Mouse (Mus musculus): ENCODE measurements around the gene Znrf2. TPM values are rescaled to one million over a fixed set of nuclear protein-coding genes. Genes with fewer than 3 reads are reported as not detected.
A peak's percentile ranks its signal among the peaks of the same experiment; 100 is the strongest.

Gene Znrf2
- polyA plus RNA-seq (2015; fragmentation: Nextera tagmentation; extraction: Ambion mirVana): 5.8 and 5.9 TPM in 2 replicates

DNA sequence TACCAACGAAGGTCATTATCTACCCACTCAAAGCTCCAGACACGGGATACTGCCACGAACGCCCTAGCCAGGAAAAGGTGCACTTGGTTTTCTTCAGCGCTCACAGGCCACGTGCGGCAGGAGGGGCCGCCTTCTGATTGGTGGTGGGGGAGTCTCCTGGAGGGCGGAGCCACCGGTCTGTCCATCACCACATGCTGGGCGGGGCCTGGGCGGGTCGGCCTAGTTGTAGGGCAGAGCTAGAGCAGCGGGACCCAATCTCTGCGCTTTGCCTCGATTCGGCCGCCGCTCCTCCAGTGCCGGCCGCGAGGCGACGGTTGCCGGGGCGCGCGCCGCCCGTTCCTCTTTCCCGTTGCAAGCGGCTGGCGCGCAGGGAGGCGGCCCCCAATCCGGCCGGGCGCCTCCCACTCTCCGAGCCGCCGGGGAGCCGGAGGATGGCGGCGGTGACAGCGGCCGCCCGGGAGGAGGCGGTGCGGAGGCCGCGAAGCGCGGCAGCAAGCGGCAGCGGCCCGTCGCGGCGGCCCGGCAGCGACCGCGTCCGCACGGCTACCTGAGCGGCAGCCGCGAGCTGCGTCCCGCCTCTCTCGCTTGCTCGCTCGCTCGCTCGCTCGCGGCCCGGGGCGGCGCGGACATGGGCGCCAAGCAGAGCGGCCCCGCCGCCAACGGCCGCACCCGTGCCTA, at the start of gene Znrf2:
Gene Znrf2, plus strand, starts transcription at position 529 of the 678 bp plus-strand sequence.
- peak; percentile 99 for ATAC-seq (ENCODE audit: low FRiP score)
- Histone ChIP-seq H3K9me3 (replicated peaks) (no peaks in the 10 kb centered on the region), H3K36me3 (no peaks in the 10 kb centered on the region), H3K4me1 (peaks cover 32% of the 10 kb centered on the region), H3K27ac (replicated peaks) (peak within 1 kb of the TSS; percentile 94), H3K4me2 (peak within 1 kb of the TSS; percentile 69), H3K27me3 (replicated peaks) (peaks cover 5% of the 10 kb centered on the region; the same call in 1 of the 2 replicates), H3K9ac (replicated peaks) (peak within 1 kb of the TSS; percentile 96), H3K4me3 (replicated peaks) (peak within 1 kb of the TSS; percentile 83)
- under 1% methylated on average over 75 of the region's 88 CpGs for WGBS

DNA sequence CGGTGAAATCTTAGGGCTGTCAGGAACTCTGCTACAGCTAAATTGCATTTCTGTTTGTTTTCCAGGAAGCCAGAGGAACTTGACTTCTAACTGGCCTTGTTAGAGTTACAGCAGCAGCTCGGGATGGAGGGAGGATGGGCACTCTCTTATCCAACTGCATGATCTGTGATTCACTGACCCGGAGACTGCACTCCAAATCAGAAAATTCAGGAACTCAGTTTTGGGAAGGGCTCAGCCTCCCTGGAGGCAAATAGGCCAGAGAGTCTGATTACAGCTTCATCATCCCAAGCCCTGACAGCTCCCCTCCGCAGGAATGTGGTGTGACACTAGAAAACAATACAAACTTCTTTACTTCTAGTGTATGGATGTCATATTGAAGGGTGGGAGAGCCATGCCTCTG, 49.0 kb upstream of the Znrf2 start:
- 67% methylated on average over 4 of the region's 4 CpGs for WGBS
- ATAC-seq (ENCODE audit: low FRiP score): no peak
- no peak overlapping the region for H3K4me3 ChIP-seq (replicated peaks)
- no peak overlapping the region for H3K9ac ChIP-seq (replicated peaks)
- no peaks in the 10 kb centered on the region for H3K36me3 ChIP-seq
- 0 out of 2 replicates have a peak, but pooled peaks cover 2% of the 10 kb centered on the region for H3K4me1 ChIP-seq
- no peak overlapping the region for H3K27ac ChIP-seq (replicated peaks)
- no peak overlapping the region for H3K4me2 ChIP-seq
- no peaks in the 10 kb centered on the region for H3K9me3 ChIP-seq (replicated peaks)
- no peaks in the 10 kb centered on the region; the same call in 1 of the 2 replicates for H3K27me3 ChIP-seq (replicated peaks)

DNA sequence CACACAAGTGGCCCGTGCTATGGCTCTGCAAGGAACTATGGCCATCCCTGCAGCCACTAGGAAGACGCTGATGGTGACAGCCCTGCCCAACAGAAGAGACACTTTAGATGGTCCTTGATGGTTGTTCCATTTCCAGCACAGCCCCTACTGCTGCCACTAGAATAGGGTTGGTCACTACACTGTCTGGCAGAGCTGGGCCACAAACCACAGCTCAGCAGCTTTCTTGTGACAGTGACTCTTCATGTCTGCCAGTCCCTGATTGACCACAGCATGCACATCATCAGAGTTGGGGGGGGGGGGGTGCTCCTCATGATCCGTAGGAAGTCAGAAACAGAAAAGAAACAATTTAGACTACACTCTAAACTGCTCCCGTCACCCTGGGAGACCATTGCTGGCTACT, 46.0 kb upstream of the Znrf2 start:
- H3K4me1 ChIP-seq: 0 out of 2 replicates have a peak, but pooled peaks cover 2% of the 10 kb centered on the region
- 73% methylated on average over 4 of the region's 4 CpGs for WGBS

DNA sequence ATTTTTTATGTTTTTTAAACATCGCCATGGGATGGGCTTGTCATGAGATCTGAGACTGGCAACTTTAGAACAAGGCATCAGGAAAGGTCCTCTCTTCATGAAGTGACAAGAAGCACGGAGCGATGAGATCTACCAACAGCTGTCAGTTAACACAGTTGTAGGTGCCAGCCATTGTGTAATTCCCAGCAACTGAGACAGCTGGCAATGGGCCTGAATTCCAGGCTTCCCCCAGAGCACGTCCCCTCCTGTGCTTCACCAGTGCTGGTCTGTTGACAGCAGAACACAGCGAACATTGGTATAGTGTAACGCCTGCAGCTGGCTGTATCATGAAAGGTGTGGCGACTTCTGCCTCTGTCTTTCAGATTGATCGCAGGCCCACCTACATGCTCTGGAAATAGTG, 45.5 kb upstream of the Znrf2 start:
- H3K4me3 ChIP-seq (replicated peaks): no peak overlapping the region
- no peak overlapping the region for H3K4me2 ChIP-seq
- H3K36me3 ChIP-seq: no peaks in the 10 kb centered on the region
- 0 out of 2 replicates have a peak, but pooled peaks cover 2% of the 10 kb centered on the region for H3K4me1 ChIP-seq
- no peak for ATAC-seq (ENCODE audit: low FRiP score)
- no peaks in the 10 kb centered on the region; the same call in 1 of the 2 replicates for H3K27me3 ChIP-seq (replicated peaks)
- H3K9ac ChIP-seq (replicated peaks): no peak overlapping the region
- WGBS: 68% methylated on average over 8 of the region's 8 CpGs
- no peak overlapping the region for H3K27ac ChIP-seq (replicated peaks)
- no peaks in the 10 kb centered on the region for H3K9me3 ChIP-seq (replicated peaks)

More for the DNA sequence above, 46.0 kb upstream of the Znrf2 start:
- H3K4me3 ChIP-seq (replicated peaks): no peak overlapping the region
- H3K4me2 ChIP-seq: no peak overlapping the region
- no peaks in the 10 kb centered on the region for H3K9me3 ChIP-seq (replicated peaks)
- H3K27me3 ChIP-seq (replicated peaks): no peaks in the 10 kb centered on the region; the same call in 1 of the 2 replicates
- H3K36me3 ChIP-seq: no peaks in the 10 kb centered on the region
- no peak for ATAC-seq (ENCODE audit: low FRiP score)
- no peak overlapping the region for H3K9ac ChIP-seq (replicated peaks)
- H3K27ac ChIP-seq (replicated peaks): no peak overlapping the region

DNA sequence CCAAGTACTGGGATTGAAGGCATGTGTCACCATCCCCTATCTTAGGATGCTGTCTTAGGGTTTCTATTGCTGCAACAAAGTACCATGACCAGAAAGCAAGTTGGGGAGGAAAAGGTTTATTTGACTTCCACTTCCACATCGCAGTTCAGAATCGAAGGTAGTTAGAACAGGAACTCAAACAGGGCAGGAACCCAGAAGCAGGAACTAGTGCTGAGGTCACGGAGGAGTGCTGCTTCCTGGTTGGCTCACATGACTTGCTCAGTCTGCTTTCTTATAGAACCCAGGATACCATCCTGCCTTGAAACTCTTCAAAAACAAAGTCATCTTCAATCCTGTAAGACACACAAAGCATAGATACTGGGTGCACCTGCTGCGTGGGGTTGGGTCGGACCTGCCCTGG, 44.6 kb upstream of the Znrf2 start:
- no peak for ATAC-seq (ENCODE audit: low FRiP score)
- Histone ChIP-seq H3K36me3 (no peaks in the 10 kb centered on the region), H3K9ac (replicated peaks) (no peak overlapping the region), H3K4me1 (0 out of 2 replicates have a peak, but pooled peaks cover 2% of the 10 kb centered on the region), H3K4me3 (replicated peaks) (no peak overlapping the region), H3K9me3 (replicated peaks) (no peaks in the 10 kb centered on the region), H3K4me2 (no peak overlapping the region), H3K27me3 (replicated peaks) (no peaks in the 10 kb centered on the region; the same call in 1 of the 2 replicates), H3K27ac (replicated peaks) (no peak overlapping the region)
- 96% methylated on average over 5 of the region's 5 CpGs for WGBS

DNA sequence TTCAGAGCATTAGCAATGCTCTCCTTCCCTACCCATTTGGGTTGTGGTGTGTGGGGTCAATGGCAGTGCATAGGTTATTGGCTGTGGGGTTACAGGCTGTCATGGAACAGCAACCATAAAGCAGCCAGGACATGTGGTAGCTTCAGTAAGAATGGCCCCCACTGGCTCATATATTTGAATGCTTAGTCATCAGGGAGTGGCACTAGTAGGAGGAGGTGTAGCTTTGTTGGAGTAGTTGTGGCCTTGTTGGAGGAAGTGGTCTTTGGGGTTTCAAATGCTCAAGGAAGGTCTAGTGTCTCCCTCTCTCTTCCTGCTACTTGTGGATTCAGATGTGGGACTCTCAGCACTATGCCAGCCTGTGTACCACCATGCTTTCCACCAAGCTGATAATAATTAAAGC, 41.0 kb upstream of the Znrf2 start:
- no peak for ATAC-seq (ENCODE audit: low FRiP score)
- Histone ChIP-seq H3K9me3 (replicated peaks) (no peaks in the 10 kb centered on the region), H3K36me3 (no peaks in the 10 kb centered on the region), H3K9ac (replicated peaks) (no peak overlapping the region), H3K4me2 (no peak overlapping the region), H3K27ac (replicated peaks) (no peak overlapping the region), H3K4me1 (peaks cover 10% of the 10 kb centered on the region), H3K4me3 (replicated peaks) (no peak overlapping the region), H3K27me3 (replicated peaks) (no peaks in the 10 kb centered on the region)

DNA sequence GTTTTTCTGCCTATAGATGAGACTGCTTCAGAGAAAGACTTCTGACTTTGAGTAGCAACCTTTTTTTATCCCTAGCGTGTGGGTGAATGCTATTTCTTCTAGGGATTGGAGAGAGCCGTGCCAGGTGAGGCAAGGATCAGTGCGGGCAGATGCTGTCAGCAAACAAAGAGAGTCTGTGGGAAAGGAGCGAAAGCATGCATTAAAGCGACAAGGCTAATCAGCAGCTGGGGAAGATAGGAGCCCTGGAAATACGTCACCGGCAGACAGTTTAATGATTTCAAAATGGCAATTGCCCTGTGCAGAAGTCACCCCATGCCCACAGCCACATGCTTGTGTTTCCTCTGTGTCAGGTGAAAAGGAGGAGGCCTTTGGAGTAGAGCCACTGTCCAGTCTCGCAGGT, 39.1 kb upstream of the Znrf2 start:
- Histone ChIP-seq H3K27me3 (replicated peaks) (no peaks in the 10 kb centered on the region), H3K9ac (replicated peaks) (no peak overlapping the region; the same call in 1 of the 2 replicates), H3K9me3 (replicated peaks) (no peaks in the 10 kb centered on the region), H3K4me3 (replicated peaks) (no peak overlapping the region), H3K4me2 (no peak overlapping the region; the same call in 1 of the 2 replicates), H3K27ac (replicated peaks) (peak overlapping the region; percentile 41; the same call in 1 of the 2 replicates), H3K4me1 (peaks cover 16% of the 10 kb centered on the region), H3K36me3 (no peaks in the 10 kb centered on the region)
- WGBS: 25% methylated on average over 8 of the region's 8 CpGs
- ATAC-seq (ENCODE audit: low FRiP score): peak; percentile 11; the same call in 1 of the 2 replicates

DNA sequence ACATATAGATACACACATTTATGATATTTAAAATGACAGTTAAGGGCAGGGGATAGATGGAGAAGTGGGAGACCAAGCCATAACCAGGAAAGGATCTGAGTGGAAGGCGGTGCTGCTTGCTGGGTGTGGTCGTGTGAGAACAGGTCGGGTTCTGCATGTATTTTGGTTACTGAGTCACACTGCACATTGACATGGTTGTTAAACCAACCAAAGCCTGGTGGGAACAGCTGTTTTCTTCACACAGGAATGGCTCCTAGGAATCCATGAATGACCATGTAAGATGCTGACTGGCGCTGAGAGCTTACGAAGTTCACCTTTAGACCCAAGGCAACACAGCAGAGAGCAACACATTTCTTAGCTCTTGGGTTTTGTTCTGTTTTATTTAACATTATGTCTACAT, 36.7 kb upstream of the Znrf2 start:
- H3K4me2 ChIP-seq: no peak overlapping the region
- H3K27me3 ChIP-seq (replicated peaks): no peaks in the 10 kb centered on the region
- no peak overlapping the region for H3K27ac ChIP-seq (replicated peaks)
- H3K4me1 ChIP-seq: peaks cover 16% of the 10 kb centered on the region
- no peak for ATAC-seq (ENCODE audit: low FRiP score)
- no peak overlapping the region for H3K4me3 ChIP-seq (replicated peaks)
- H3K36me3 ChIP-seq: no peaks in the 10 kb centered on the region
- no peaks in the 10 kb centered on the region for H3K9me3 ChIP-seq (replicated peaks)
- WGBS: 81% methylated on average over 5 of the region's 5 CpGs
- no peak overlapping the region for H3K9ac ChIP-seq (replicated peaks)

DNA sequence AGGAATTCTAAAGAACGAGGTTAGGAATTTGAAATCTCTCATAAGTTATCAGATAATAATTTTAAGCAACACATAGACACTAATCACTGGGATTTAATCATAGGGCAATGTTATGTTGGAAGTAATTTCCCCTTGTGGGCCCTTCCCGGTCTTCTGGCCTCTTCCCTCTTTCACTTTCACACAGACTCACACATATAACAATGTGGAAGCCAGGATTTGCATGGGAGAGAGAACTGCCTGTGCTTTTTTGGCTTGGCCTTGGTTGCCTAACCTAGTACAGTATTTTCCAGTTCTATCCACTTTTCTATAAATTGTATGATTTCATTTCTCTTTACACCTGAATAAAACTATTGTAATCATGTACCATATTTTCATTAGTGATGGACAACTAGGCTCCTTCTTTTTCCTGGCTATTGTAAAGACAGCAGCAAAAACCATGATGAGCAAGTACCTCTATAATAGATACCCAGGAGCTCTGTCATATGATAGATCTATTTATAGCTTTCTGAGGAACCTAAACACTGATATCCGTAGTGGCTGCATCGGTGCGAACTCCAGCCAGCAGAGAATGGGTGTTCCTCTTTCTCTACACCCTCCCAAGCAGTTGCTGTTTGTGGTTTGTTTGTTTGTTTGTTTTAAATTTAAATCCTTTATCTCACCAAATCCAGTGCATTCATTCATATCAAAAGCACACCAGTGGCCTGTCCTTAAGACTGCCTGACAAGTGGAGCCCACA, 36.0 kb upstream of the Znrf2 start:
- H3K9me3 ChIP-seq (replicated peaks): no peaks in the 10 kb centered on the region
- no peak for ATAC-seq (ENCODE audit: low FRiP score)
- H3K4me2 ChIP-seq: no peak overlapping the region
- H3K27me3 ChIP-seq (replicated peaks): no peaks in the 10 kb centered on the region
- no peak overlapping the region for H3K4me3 ChIP-seq (replicated peaks)
- no peak overlapping the region for H3K9ac ChIP-seq (replicated peaks)
- H3K4me1 ChIP-seq: peaks cover 16% of the 10 kb centered on the region
- no peak overlapping the region for H3K27ac ChIP-seq (replicated peaks)
- no peaks in the 10 kb centered on the region for H3K36me3 ChIP-seq
- WGBS: 85% methylated on average over 5 of the region's 5 CpGs

DNA sequence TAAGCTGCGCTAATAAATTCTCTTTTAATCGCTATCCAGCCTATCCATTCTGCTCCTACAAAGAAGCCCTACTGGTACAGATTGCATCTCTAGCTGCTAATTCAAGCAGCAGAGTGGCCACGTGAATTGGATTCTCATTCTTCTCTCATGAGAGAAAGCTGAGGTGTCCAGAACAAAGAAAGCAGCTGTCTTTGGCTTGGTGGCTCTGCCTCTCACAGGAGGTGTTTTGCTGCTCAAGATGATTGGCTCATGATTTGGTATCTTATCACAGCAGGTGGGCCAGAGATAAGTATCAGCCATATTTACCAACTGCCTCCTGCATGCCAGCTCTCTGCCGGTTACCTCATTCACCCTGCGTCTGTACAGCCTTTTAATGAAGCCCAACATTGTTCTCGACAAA, 34.8 kb upstream of the Znrf2 start:
- Histone ChIP-seq H3K27me3 (replicated peaks) (no peaks in the 10 kb centered on the region), H3K9ac (replicated peaks) (no peak overlapping the region), H3K4me2 (no peak overlapping the region), H3K27ac (replicated peaks) (no peak overlapping the region), H3K9me3 (replicated peaks) (no peaks in the 10 kb centered on the region), H3K4me1 (peaks cover 16% of the 10 kb centered on the region), H3K36me3 (no peaks in the 10 kb centered on the region), H3K4me3 (replicated peaks) (no peak overlapping the region)
- ATAC-seq (ENCODE audit: low FRiP score): no peak
- WGBS: 29% methylated on average over 6 of the region's 6 CpGs

DNA sequence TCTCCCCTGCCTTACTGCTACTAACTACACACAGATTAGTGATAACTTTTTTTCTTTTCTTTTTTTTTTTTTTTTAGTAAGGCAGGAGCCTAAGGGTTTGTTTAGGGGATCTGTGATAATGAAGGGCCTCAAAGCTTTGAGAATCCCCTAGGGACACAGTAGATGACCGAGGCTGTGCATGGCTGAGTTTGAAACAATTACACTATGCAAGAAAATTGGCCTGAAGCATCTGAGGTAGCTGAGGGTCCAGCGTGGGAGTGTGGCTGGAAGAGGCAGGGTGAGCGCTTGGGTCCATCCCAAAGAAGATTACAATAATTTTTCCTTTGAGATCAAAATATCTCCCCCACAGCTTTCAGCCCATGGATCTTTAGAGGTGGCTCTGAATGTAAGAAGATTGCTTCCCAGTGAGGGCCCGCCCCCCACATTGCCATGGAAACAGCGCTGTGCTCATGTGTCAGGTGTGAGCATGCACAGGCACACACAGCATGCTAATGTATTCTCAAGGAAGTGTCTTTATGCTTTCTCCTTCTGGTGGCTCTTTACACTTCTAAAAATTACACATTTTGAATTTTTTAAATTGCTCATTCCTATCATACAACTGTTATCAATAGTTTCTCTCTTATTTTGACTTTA, 31.5 kb upstream of the Znrf2 start:
- Histone ChIP-seq H3K9me3 (replicated peaks) (no peaks in the 10 kb centered on the region), H3K4me3 (replicated peaks) (no peak overlapping the region), H3K4me2 (no peak overlapping the region), H3K4me1 (peaks cover 8% of the 10 kb centered on the region), H3K27ac (replicated peaks) (no peak overlapping the region), H3K27me3 (replicated peaks) (no peaks in the 10 kb centered on the region), H3K9ac (replicated peaks) (no peak overlapping the region), H3K36me3 (no peaks in the 10 kb centered on the region)
- ATAC-seq (ENCODE audit: low FRiP score): peak; percentile 85; the same call in 1 of the 2 replicates
- WGBS: 57% methylated on average over 5 of the region's 5 CpGs
